Mouse (Mus musculus) heart, embryonic 16.5 days (tissue): ENCODE results near the gene Chchd6. TPM values are rescaled to one million over a fixed set of nuclear protein-coding genes. Genes with fewer than 3 reads are reported as not detected.
A peak's percentile ranks its signal among the peaks of the same experiment; 100 is the strongest.

Experiments
- ATAC-seq: fragments of 200-750 bp; cut with Nextera tagmentation; replicated peaks from 2 replicates; pipeline ENCODE4 v1.8.0; 2017; ENCODE audit warnings: moderate number of reproducible peaks; ENCODE audit not compliant: insufficient read depth, low FRiP score; ENCODE audit errors: extremely low read depth
- H3K27ac ChIP-seq: fragments of 300-500 bp; sonication (generic); 2 replicates; pipeline ENCODE4 v1.5.1; 2014; ENCODE audit warnings: mild to moderate bottlenecking, low read length, control low read depth, moderate library complexity
- H3K27me3 ChIP-seq: fragments of 300-500 bp; sonication (generic); 2 replicates; pipeline ENCODE4 v1.6.1; 2014; ENCODE audit warnings: low read length, mixed read lengths; ENCODE audit not compliant: control insufficient read depth, insufficient read depth
- H3K36me3 ChIP-seq: fragments of 300-500 bp; sonication (generic); 2 replicates; pipeline ENCODE4 v1.6.1; 2014; ENCODE audit not compliant: control insufficient read depth, insufficient read depth
- H3K4me1 ChIP-seq: fragments of 300-500 bp; sonication (generic); 2 replicates; pipeline ENCODE4 v1.6.1; 2014; ENCODE audit warnings: low read length, mixed read lengths; ENCODE audit not compliant: control insufficient read depth, insufficient read depth
- H3K4me2 ChIP-seq: fragments of 300-500 bp; sonication (generic); 2 replicates; pipeline ENCODE4 v1.6.1; 2014; ENCODE audit warnings: low read depth, mild to moderate bottlenecking, control low read depth, low read length
- H3K4me3 ChIP-seq: fragments of 300-500 bp; sonication (generic); 2 replicates; pipeline ENCODE4 v1.5.1; 2014; ENCODE audit warnings: mild to moderate bottlenecking, control low read depth, low read length
- H3K9ac ChIP-seq: fragments of 300-500 bp; sonication (generic); 2 replicates; pipeline ENCODE4 v1.6.1; 2014; ENCODE audit warnings: low read length, control low read depth
- H3K9me3 ChIP-seq: fragments of 300-500 bp; sonication (generic); replicated peaks from 2 replicates; pipeline ENCODE4 v1.6.1; 2016; ENCODE audit warnings: low read length; ENCODE audit not compliant: control insufficient read depth
- WGBS: fragments of 180-500 bp; shearing (Covaris S2); extraction: QIAGEN DNeasy Blood & Tissue Kit; methylation state at CpG from one replicate; pipeline ENCODE4 v1.1.7; 2014; 5-methylcytosine and 5-hydroxymethylcytosine counted together
- polyA plus RNA-seq: library from polyadenylated mRNA; unstranded; fragments of >200 nt; fragmentation: Nextera tagmentation; extraction: Ambion mirVana; gene quantifications from 2 replicates; pipeline ENCODE4 v1.2.1, GENCODE M21; 2015

The Chchd6 gene
- polyA plus RNA-seq, 1 experiment from 2014 or later, result 58.1 TPM

DNA sequence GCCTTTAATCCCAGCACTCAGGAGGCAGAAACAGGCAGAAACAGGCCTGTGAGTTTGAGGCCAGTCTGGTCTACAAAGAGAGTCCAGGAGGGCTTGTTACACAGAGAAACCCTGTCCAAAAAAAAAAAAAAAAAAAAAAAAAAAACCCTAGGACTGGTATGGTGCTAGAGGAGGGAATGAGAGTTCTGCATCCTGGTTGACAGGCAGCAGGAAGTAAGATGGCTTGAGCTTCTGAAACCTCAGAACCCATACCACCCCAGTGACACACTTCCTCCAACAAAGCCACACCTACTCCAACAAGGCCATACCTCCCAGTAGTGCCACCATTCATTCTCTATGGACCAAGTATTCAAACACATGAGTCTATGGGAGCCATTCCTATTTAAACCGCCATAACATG lies 1.1 kb upstream of the Chchd6 start:
- H3K36me3 ChIP-seq, result no peaks in the 10 kb centered on the region
- no peak overlapping the region for H3K27ac ChIP-seq
- peaks cover 4% of the 10 kb centered on the region; the same call in 1 of the 2 replicates for H3K9me3 ChIP-seq
- H3K9ac ChIP-seq, result no peak overlapping the region
- H3K4me1 ChIP-seq, result peaks cover 4% of the 10 kb centered on the region; the same call in 1 of the 2 replicates
- H3K4me2 ChIP-seq, result no peak overlapping the region
- no peak overlapping the region for H3K4me3 ChIP-seq
- no peak for ATAC-seq
- WGBS, result 90% methylated on average over 1 of the region's 1 CpGs
- no peaks in the 10 kb centered on the region for H3K27me3 ChIP-seq

DNA sequence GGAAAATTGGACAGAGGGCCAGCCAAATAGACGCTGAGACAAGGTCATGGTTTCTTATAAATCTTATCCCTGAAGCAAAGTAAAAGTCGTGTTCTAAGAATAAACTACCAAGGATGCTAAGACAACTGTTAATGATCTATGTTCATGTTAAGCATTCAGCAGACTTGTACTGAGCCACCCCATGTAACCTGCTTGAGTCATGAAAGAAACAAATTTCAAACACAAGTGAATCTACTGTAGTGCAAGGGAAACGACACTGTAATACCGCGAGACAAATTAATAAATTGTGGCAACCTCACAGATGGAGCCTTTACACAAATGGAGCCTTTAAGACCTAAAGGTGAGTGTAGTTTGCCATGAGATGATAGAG lies 310 bp upstream of the Chchd6 start:
- H3K4me3 ChIP-seq, result peak overlapping the region; percentile 90
- ATAC-seq, result no peak

DNA sequence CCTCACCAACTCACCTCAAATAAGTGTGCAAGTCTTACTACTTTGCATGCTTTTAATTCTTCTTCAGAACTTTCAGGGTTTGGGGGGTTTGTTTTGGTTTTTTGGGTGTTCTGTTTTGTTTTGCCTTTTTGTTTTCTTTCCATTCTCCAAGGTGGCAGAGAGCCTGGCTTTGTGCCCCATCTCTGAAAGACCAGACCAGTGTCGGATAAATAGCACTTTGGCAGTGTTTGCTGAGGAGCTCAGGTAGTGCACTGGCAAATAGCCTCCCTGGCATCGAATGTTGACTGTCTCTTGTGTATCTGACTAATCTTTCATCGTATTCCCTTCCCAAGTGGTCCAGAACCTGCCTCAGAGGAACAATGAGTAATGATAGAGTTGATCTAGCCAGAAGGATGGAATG lies 3.4 kb downstream of the Chchd6 start:
- Histone ChIP-seq H3K4me3 (no peak overlapping the region), H3K27me3 (no peaks in the 10 kb centered on the region), H3K36me3 (no peaks in the 10 kb centered on the region), H3K27ac (no peak overlapping the region), H3K9ac (no peak overlapping the region), H3K4me1 (peaks cover 4% of the 10 kb centered on the region; the same call in 1 of the 2 replicates), H3K4me2 (no peak overlapping the region), H3K9me3 (no peaks in the 10 kb centered on the region)
- 82% methylated on average over 3 of the region's 3 CpGs for WGBS
- no peak for ATAC-seq

More for the DNA sequence above, 310 bp upstream of the Chchd6 start:
- Histone ChIP-seq H3K36me3 (no peaks in the 10 kb centered on the region), H3K27me3 (no peaks in the 10 kb centered on the region), H3K27ac (no peak overlapping the region), H3K4me1 (peaks cover 4% of the 10 kb centered on the region; the same call in 1 of the 2 replicates), H3K4me2 (peak overlapping the region; percentile 88), H3K9ac (no peak overlapping the region), H3K9me3 (peaks cover 4% of the 10 kb centered on the region; the same call in 1 of the 2 replicates)
- 28% methylated on average over 5 of the region's 5 CpGs for WGBS

DNA sequence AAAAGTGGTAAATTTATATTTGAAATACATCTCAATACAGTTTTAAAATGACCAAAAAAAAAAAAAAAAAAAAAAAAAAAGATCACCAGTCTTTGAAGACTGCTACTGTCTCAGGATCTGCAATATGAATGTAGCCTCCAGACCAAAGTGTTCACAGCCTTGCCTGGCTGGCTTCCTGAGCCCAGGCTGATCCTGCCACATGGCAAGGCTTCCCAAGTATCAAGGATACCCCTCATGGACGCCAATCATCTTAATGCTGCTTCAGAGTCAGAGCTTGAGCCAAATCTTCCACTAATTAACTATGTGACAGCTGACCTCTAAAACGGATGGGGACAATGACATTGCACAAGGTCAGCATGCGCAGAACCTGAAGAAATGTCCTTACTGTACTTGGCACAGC lies 3.9 kb downstream of the Chchd6 start:
- H3K36me3 ChIP-seq, result no peaks in the 10 kb centered on the region
- no peaks in the 10 kb centered on the region for H3K27me3 ChIP-seq
- H3K9ac ChIP-seq, result no peak overlapping the region
- no peak overlapping the region for H3K27ac ChIP-seq
- H3K9me3 ChIP-seq, result no peaks in the 10 kb centered on the region
- no peak for ATAC-seq
- no peak overlapping the region for H3K4me2 ChIP-seq
- H3K4me3 ChIP-seq, result no peak overlapping the region
- 72% methylated on average over 3 of the region's 3 CpGs for WGBS
- H3K4me1 ChIP-seq, result peaks cover 4% of the 10 kb centered on the region; the same call in 1 of the 2 replicates

DNA sequence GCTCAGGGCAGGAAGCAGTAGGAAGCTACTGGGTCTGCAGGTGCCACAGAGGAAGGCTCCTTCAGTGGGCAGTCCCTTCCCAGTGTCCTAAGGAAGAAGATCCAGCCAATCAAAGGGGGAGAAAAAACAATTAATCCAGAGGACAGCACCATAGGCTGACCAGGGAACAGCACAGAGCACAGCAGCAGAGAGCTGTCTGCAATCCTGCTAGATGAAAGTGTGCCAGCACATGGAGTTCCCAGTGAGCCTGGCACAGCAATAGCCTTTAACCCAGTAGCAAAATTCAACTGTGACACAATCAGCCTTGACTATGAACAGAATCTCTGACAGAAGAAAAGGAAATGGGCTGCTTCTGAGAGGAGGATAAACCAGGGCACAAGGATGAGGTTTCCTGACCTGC lies 9.8 kb downstream of the Chchd6 start:
- H3K36me3 ChIP-seq, result no peaks in the 10 kb centered on the region
- no peaks in the 10 kb centered on the region for H3K9me3 ChIP-seq
- H3K9ac ChIP-seq, result no peak overlapping the region
- H3K27me3 ChIP-seq, result no peaks in the 10 kb centered on the region
- H3K4me1 ChIP-seq, result peaks cover 17% of the 10 kb centered on the region
- peak overlapping the region; percentile 0; the same call in 1 of the 2 replicates for H3K27ac ChIP-seq
- H3K4me2 ChIP-seq, result no peak overlapping the region
- ATAC-seq, result no peak; the same call in 1 of the 2 replicates
- no peak overlapping the region for H3K4me3 ChIP-seq

DNA sequence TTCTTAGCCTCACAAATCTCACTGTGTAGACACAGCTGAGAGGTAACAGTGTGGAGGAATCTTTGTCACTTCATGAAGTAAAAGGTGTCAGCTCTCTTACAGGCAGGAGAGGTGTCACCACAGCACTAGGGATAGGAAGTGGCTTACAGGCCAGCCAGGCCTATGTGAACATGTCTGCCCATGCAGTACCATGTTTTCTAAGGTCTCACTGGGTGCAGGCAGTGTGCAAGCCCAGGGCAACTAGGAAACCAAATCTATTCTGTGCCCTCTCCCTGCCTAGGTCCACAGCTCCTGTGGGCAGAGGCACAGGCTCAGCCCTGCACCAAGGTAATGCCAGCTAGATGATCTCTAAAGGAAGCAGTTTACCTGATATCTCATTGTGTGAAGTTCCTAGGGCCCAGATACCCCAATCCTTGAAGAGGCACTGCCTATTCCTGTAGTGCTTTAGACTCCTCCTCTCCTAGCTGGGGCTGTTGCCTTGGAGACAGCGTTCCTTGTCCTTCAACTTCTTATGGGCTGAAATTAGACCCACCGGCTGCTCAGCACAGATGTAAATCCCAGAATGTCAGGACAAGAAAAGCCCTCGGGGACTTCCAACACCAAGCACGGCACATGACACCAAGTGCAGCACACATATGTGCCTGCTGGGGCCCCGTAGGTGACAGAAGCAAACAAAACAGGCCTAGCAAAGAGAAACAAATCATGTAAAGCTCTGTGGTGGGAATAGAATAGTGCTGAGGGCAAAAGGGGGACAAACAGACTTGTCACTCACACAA lies 10.6 kb downstream of the Chchd6 start:
- ATAC-seq, result peak; percentile 69
- Histone ChIP-seq H3K9me3 (no peaks in the 10 kb centered on the region), H3K27ac (no peak overlapping the region), H3K4me2 (no peak overlapping the region; the same call in 1 of the 2 replicates), H3K4me1 (peaks cover 17% of the 10 kb centered on the region), H3K27me3 (no peaks in the 10 kb centered on the region), H3K36me3 (no peaks in the 10 kb centered on the region), H3K9ac (no peak overlapping the region), H3K4me3 (no peak overlapping the region)
- 37% methylated on average over 5 of the region's 5 CpGs for WGBS

DNA sequence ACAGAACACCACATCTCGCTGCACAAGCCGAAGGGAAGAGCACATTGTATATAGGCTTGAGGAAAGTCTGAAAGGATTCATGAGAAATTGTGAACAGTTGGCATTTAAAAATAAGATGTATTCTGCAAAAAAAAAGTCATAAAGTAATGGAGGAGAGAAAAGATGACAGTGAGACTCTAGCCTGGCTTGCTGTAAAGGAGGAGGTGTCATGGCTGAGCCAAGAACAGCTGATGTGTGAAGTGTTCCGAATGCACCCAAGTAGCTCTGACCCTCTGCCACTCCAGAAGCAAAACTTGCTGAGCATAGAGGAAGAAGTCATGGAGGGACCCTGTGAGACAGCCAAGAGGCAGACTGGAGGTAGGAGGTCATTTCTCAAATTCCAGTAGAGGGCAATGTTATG lies 12.3 kb downstream of the Chchd6 start:
- Histone ChIP-seq H3K36me3 (no peaks in the 10 kb centered on the region), H3K4me1 (peaks cover 24% of the 10 kb centered on the region), H3K27me3 (no peaks in the 10 kb centered on the region), H3K4me3 (no peak overlapping the region), H3K9ac (no peak overlapping the region), H3K9me3 (no peaks in the 10 kb centered on the region), H3K27ac (no peak overlapping the region), H3K4me2 (no peak overlapping the region)
- WGBS, result 75% methylated on average over 3 of the region's 3 CpGs
- no peak for ATAC-seq

DNA sequence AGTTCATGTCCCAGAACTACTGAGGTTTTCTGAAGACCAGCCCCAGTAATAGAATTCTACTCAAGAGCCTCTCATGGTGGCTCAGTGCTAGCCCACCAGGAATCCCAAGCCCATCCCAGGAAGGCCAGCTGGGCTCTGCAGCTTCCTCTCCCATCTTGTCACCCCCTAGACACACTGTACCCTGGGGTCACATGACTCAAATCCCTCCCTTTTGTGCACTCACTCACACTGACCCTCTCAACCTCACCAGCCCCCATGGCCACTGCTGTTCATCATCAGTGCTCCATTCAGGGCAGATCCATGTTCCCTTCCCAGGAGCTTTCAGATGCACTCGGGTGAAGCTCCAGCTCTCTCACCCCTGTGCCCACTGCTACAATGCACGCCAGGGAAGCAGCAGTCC lies 20.8 kb downstream of the Chchd6 start:
- H3K27me3 ChIP-seq, result no peaks in the 10 kb centered on the region
- no peaks in the 10 kb centered on the region for H3K36me3 ChIP-seq
- H3K9ac ChIP-seq, result no peak overlapping the region
- WGBS, result 38% methylated on average over 2 of the region's 2 CpGs
- no peak for ATAC-seq
- H3K4me1 ChIP-seq, result peaks cover 8% of the 10 kb centered on the region
- H3K4me3 ChIP-seq, result no peak overlapping the region
- H3K9me3 ChIP-seq, result no peaks in the 10 kb centered on the region
- H3K4me2 ChIP-seq, result no peak overlapping the region
- no peak overlapping the region for H3K27ac ChIP-seq

DNA sequence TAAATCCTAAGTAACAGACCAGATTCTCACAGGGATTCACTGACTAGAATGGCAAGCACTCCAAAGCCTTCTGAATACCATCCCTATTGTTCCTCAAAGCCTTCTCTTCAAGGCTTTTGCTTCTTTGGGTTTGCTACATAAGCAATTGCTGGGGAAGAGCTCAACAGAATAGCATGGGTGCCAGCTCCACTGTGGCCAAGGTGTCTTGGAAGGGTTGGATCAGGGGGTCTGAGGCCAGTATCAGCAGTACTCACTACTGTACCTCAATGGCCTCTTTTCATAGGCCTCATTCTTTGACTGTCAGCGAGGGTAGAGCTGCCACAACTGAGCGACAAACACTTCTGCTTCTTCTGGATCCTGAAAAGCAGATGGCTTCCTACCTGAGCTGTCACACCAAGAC lies 21.7 kb downstream of the Chchd6 start:
- ATAC-seq, result no peak
- peaks cover 8% of the 10 kb centered on the region for H3K4me1 ChIP-seq

More for the DNA sequence above, 21.7 kb downstream of the Chchd6 start:
- no peaks in the 10 kb centered on the region for H3K9me3 ChIP-seq
- H3K4me3 ChIP-seq, result no peak overlapping the region
- H3K36me3 ChIP-seq, result no peaks in the 10 kb centered on the region
- WGBS, result 78% methylated on average over 2 of the region's 2 CpGs
- no peak overlapping the region for H3K4me2 ChIP-seq
- no peak overlapping the region for H3K9ac ChIP-seq
- H3K27me3 ChIP-seq, result no peaks in the 10 kb centered on the region
- H3K27ac ChIP-seq, result no peak overlapping the region
